13 mouse cellular contexts compared by ENCODE assay signal in genomic region chr13:63486791-63487706, GRCm38 (mm10). TPM values are rescaled to one million over a fixed set of nuclear protein-coding genes. Genes with fewer than 3 reads are reported as not detected.
DNase-seq lines count a peak whose midpoint lies in the region; ATAC-seq and TF ChIP-seq lines count a peak whose summit lies in the region.
"Had no signal": no experiment of that assay in that cellular context is flagged by ENCODE, and none has a peak within 500 bp of the region (broad histone marks: within the 10 kb centered on the region; RNA-seq: fewer than 3 reads in every experiment).

No protein-coding gene starts in this region.

- no peak overlapping the region for H3K27ac ChIP-seq in heart, embryonic 13.5 days (replicated peaks)
- H3K27ac ChIP-seq in forebrain, embryonic 10.5 days, result peak overlapping the region; percentile 83
- no peak overlapping the region for H3K27ac ChIP-seq in hindbrain, embryonic 16.5 days (ENCODE audit: low read depth, low read length)
- H3K27ac ChIP-seq in neural tube, embryonic 11.5 days (ENCODE audit: low read depth, low read length), result peak overlapping the region; percentile 74
- no peak overlapping the region for H3K27ac ChIP-seq in gastrocnemius, adult 2 months
- H3K27ac ChIP-seq: limb, embryonic 15.5 days had no signal

- H3K9ac ChIP-seq in heart, embryonic 13.5 days, result no peak overlapping the region
- 0 out of 2 replicates have a peak overlapping the region, but pooled peaks have one; percentile 4 for H3K9ac ChIP-seq in hindbrain, embryonic 16.5 days (ENCODE audit: low read depth, low read length)
- H3K9ac ChIP-seq in neural tube, embryonic 11.5 days (ENCODE audit: low read length), result peak overlapping the region; percentile 26
- H3K9ac ChIP-seq: limb, embryonic 15.5 days had no signal

- H3K4me3 ChIP-seq in heart, embryonic 13.5 days, result no peak overlapping the region
- peak overlapping the region; percentile 29 for H3K4me3 ChIP-seq in forebrain, embryonic 10.5 days
- peak overlapping the region; percentile 10; the same call in 1 of the 2 replicates for H3K4me3 ChIP-seq in hindbrain, embryonic 16.5 days (ENCODE audit: low read length)
- H3K4me3 ChIP-seq in neural tube, embryonic 11.5 days (ENCODE audit: low read depth, low read length), result no peak overlapping the region
- H3K4me3 ChIP-seq in gastrocnemius, adult 2 months, result no peak overlapping the region
- H3K4me3 ChIP-seq: limb, embryonic 15.5 days had no signal

- intact Hi-C loops in heart, postnatal 25 days (cut with DNase I), result no loop called here
- intact Hi-C loops in gastrocnemius, adult 2 months (cut with DNase I), result no loop called here

- H3K4me2 ChIP-seq in heart, embryonic 13.5 days, result peak overlapping the region; percentile 9; the same call in 1 of the 2 replicates
- H3K4me2 ChIP-seq in hindbrain, embryonic 16.5 days (ENCODE audit: low read length), result peak overlapping the region; percentile 44
- peak overlapping the region; percentile 27 for H3K4me2 ChIP-seq in neural tube, embryonic 11.5 days (ENCODE audit: low read depth)
- H3K4me2 ChIP-seq: limb, embryonic 15.5 days had no signal

- H3K4me1 ChIP-seq in heart, embryonic 13.5 days, result no peaks in the 10 kb centered on the region
- H3K4me1 ChIP-seq in forebrain, embryonic 10.5 days, result peaks cover 46% of the 10 kb centered on the region
- peaks cover 4% of the 10 kb centered on the region for H3K4me1 ChIP-seq in hindbrain, embryonic 16.5 days (ENCODE audit: control insufficient read depth, insufficient read depth, low read depth, low read length)
- H3K4me1 ChIP-seq in neural tube, embryonic 11.5 days (ENCODE audit: control insufficient read depth, insufficient read depth, low read length), result peaks cover 18% of the 10 kb centered on the region
- H3K4me1 ChIP-seq: limb, embryonic 15.5 days had no signal

- H3K36me3 ChIP-seq in heart, embryonic 13.5 days, result no peaks in the 10 kb centered on the region
- no peaks in the 10 kb centered on the region for H3K36me3 ChIP-seq in forebrain, embryonic 10.5 days (replicated peaks)
- no peaks in the 10 kb centered on the region for H3K36me3 ChIP-seq in hindbrain, embryonic 16.5 days (ENCODE audit: control insufficient read depth, insufficient read depth, low read length)
- no peaks in the 10 kb centered on the region for H3K36me3 ChIP-seq in neural tube, embryonic 11.5 days (ENCODE audit: control insufficient read depth, insufficient read depth, low read length)
- H3K36me3 ChIP-seq: limb, embryonic 15.5 days had no signal

- no peak for TF ChIP-seq CTCF in gastrocnemius, adult 2 months (IDR thresholded peaks at IDR 0.05)

- H3K9me3 ChIP-seq in heart, embryonic 13.5 days, result no peaks in the 10 kb centered on the region
- H3K9me3 ChIP-seq in forebrain, embryonic 10.5 days, result no peaks in the 10 kb centered on the region
- no peaks in the 10 kb centered on the region for H3K9me3 ChIP-seq in hindbrain, embryonic 16.5 days (ENCODE audit: control insufficient read depth, low read length)
- H3K9me3 ChIP-seq in neural tube, embryonic 11.5 days (ENCODE audit: control insufficient read depth, low read length), result no peaks in the 10 kb centered on the region
- H3K9me3 ChIP-seq: limb, embryonic 15.5 days had no signal

- no peak for ATAC-seq in heart, embryonic 13.5 days (ENCODE audit: extremely low read depth, insufficient number of reproducible peaks, low FRiP score, low TSS enrichment)
- ATAC-seq in hindbrain, embryonic 16.5 days, result peak; percentile 74
- peak; percentile 84 for ATAC-seq in neural tube, embryonic 11.5 days (ENCODE audit: insufficient read depth, low FRiP score, low TSS enrichment)

- H3K27me3 ChIP-seq in heart, embryonic 13.5 days (replicated peaks), result no peaks in the 10 kb centered on the region
- H3K27me3 ChIP-seq in forebrain, embryonic 10.5 days (ENCODE audit: poor library complexity, severe bottlenecking), result peaks cover 11% of the 10 kb centered on the region; the same call in 1 of the 2 replicates
- H3K27me3 ChIP-seq in hindbrain, embryonic 16.5 days (replicated peaks; ENCODE audit: control insufficient read depth, insufficient read depth, low read length), result no peaks in the 10 kb centered on the region
- H3K27me3 ChIP-seq in neural tube, embryonic 11.5 days (ENCODE audit: control insufficient read depth, insufficient read depth, low read length), result no peaks in the 10 kb centered on the region
- H3K27me3 ChIP-seq: limb, embryonic 15.5 days had no signal

- WGBS in heart, embryonic 13.5 days, result 44% methylated on average over 18 of the region's 18 CpGs
- 16% methylated on average over 18 of the region's 18 CpGs for WGBS in forebrain, embryonic 10.5 days
- WGBS in hindbrain, embryonic 16.5 days, result 4% methylated on average over 18 of the region's 18 CpGs
- 10% methylated on average over 18 of the region's 18 CpGs for WGBS in neural tube, embryonic 11.5 days

- DNase-seq in heart, postnatal 25 days (ENCODE audit: low spot score), result no peak
- DNase-seq in forebrain, embryonic 10.5 days (ENCODE audit: extremely low spot score, low spot score), result peak; percentile 64
- DNase-seq in neural tube, embryonic 11.5 days (ENCODE audit: low spot score), result peak; percentile 69
- no peak for DNase-seq in cerebellum, postnatal 36 days
- DNase-seq in urinary bladder, adult 2 months (ENCODE audit: low spot score), result no peak
- no peak for DNase-seq in gastrocnemius, adult 2 months
- DNase-seq: gastrocnemius, postnatal 10 days; layer of hippocampus, adult 9-11 months; lung, postnatal 4 days; thymus, postnatal 25 days had no signal

RNA-seq across cellular contexts. Expression of gene Fancc, which starts 10.0 kb away (rescaled TPM):
- 13.8 and 14.0 TPM in 2 replicates for polyA plus RNA-seq in heart, embryonic 13.5 days (2015; fragmentation: Nextera tagmentation; extraction: Ambion mirVana)
- total RNA-seq in heart, postnatal 25 days (2021), result 1 to 10 TPM; 3.4 to 4.4 TPM
- polyA plus RNA-seq in forebrain, embryonic 10.5 days (2016; fragmentation: Nextera tagmentation; extraction: Ambion mirVana), result 22.4 and 23.9 TPM in 2 replicates
- polyA plus RNA-seq in hindbrain, embryonic 16.5 days (2015; fragmentation: Nextera tagmentation; extraction: Ambion mirVana), result 15.7 and 16.0 TPM in 2 replicates
- polyA plus RNA-seq in neural tube, embryonic 11.5 days (2014; fragmentation: Nextera tagmentation; extraction: Ambion mirVana), result 22.2 and 26.3 TPM in 2 replicates
- polyA plus RNA-seq in urinary bladder, adult 2 months (2012; rRNA removed), result 26.7 and 29.2 TPM in 2 replicates
- total RNA-seq in gastrocnemius, adult 2 months (2021), result 1 to 10 TPM; 2.3 to 2.6 TPM

Comparison
In these comparisons a context has a peak if more than half of its experiments do, and no peak if none do; other contexts are left out.
1. H3K27ac ChIP-seq: peak in forebrain, embryonic 10.5 days (single experiment) and neural tube, embryonic 11.5 days (single experiment); none in heart, embryonic 13.5 days (single experiment), hindbrain, embryonic 16.5 days (single experiment) and gastrocnemius, adult 2 months (single experiment).
2. H3K4me3 ChIP-seq: peak in forebrain, embryonic 10.5 days (single experiment) and hindbrain, embryonic 16.5 days (single experiment); none in heart, embryonic 13.5 days (single experiment), neural tube, embryonic 11.5 days (single experiment) and gastrocnemius, adult 2 months (single experiment).
3. DNase-seq: peak in forebrain, embryonic 10.5 days (single experiment) and neural tube, embryonic 11.5 days (single experiment); none in heart, postnatal 25 days (single experiment), cerebellum, postnatal 36 days (0 of 2), urinary bladder, adult 2 months (single experiment) and gastrocnemius, adult 2 months (single experiment).
4. Peak in every context shown above with its lines, with median percentiles within 50 percentile points of each other: H3K4me2 ChIP-seq.